Mouse (Mus musculus): ENCODE measurements around the gene Cyp17a1. TPM values are rescaled to one million over a fixed set of nuclear protein-coding genes. Genes with fewer than 3 reads are reported as not detected.

Gene Cyp17a1
- polyA plus RNA-seq, 1 experiment = 0.14 TPM

DNA sequence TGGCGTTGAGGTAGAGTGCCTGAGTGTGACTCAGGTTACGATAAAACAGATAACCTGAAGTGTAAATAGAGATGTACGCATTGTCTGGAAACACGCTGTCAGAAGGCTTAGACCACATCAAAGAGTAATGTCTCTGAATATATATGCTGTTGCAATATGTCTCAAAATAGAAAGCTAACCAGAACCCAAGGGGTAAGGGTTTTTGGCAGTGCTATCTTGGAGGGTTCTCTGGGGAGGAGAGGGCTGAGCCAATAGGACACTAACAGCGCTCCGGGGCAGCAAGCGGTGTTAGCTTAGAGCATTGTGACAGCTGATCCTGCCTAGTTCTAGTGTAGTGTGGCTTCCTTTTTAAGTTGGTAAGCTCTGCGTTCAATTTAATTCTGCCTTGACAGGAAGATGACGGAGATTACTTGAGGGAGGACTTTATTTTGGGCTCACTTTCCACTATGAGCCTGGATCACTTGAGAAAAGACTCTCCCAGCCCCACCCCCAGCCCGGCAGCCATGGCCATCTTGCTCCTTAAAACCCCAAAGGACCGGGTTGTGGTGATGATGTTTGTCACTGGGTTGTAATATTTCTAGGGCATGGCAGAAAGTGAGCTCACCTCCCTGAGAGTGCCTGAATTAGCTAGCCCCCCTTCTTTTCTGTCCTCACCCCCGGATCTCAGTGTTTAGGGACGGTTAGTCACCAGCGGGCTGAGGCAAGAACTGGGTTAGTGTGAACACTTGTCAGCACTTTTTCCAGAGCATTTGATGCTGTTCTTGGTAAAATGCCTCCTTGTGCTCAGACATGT, 52.8 kb downstream of the Cyp17a1 start:
- peaks cover 16% of the 10 kb centered on the region; the same call in 1 of the 2 replicates for H3K4me1 ChIP-seq (ENCODE audit: control insufficient read depth, insufficient read depth, insufficient read length)
- TF ChIP-seq CTCF (IDR thresholded peaks at IDR 0.05; ENCODE audit: extremely low read depth, insufficient read depth, insufficient read length, insufficient replicate concordance) = no peak
- TF ChIP-seq POLR2A (IDR thresholded peaks at IDR 0.05; ENCODE audit: low read depth, low read length) = no peak
- DNase-seq (ENCODE audit: low read depth in 1 of 2, low spot score in 2 of 2) = peak in 1 of 2 experiments; percentile 56
- H3K27me3 ChIP-seq (ENCODE audit: control insufficient read depth, insufficient read depth, low read length) = no peaks in the 10 kb centered on the region
- H3K36me3 ChIP-seq (ENCODE audit: control insufficient read depth, insufficient read depth, low read length) = 0 out of 2 replicates have a peak, but pooled peaks cover 2% of the 10 kb centered on the region
- no peak overlapping the region; the same call in 1 of the 2 replicates for H3K27ac ChIP-seq (ENCODE audit: insufficient read depth, low read length)
- H3K4me3 ChIP-seq (ENCODE audit: extremely low read depth, insufficient read depth, insufficient read length) = no peak overlapping the region
- WGBS = 43% methylated on average over 14 of the region's 14 CpGs

DNA sequence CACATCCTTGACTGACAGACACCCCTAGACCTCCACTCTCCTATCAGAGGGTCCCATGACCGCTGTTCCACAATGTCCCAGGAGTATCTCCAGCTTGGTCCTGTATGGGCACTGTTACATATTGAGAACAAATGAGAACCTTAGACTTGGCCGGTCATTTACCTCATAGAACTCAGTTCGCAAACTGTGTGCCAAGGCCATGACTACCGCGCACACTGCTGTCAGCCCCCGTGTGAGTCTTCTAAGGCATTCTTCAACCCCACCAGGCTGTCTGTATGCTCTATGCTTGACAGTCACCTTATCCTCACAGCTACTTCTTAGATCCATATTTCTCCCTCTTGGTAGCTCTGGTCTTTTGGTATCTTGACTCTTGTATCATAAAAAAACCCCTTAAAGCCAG, 53.5 kb downstream of the Cyp17a1 start:
- WGBS = 89% methylated on average over 6 of the region's 6 CpGs
- no peak overlapping the region for H3K27ac ChIP-seq (ENCODE audit: insufficient read depth, low read length)
- H3K4me3 ChIP-seq (ENCODE audit: extremely low read depth, insufficient read depth, insufficient read length) = no peak overlapping the region
- no peaks in the 10 kb centered on the region; the same call in none of the 2 replicates for H3K36me3 ChIP-seq (ENCODE audit: control insufficient read depth, insufficient read depth, low read length)
- no peak for DNase-seq (ENCODE audit: low read depth in 1 of 2, low spot score in 2 of 2)
- no peak for TF ChIP-seq CTCF (IDR thresholded peaks at IDR 0.05; ENCODE audit: extremely low read depth, insufficient read depth, insufficient read length, insufficient replicate concordance)
- TF ChIP-seq POLR2A (IDR thresholded peaks at IDR 0.05; ENCODE audit: low read depth, low read length) = no peak
- no peaks in the 10 kb centered on the region for H3K27me3 ChIP-seq (ENCODE audit: control insufficient read depth, insufficient read depth, low read length)
- H3K4me1 ChIP-seq (ENCODE audit: control insufficient read depth, insufficient read depth, insufficient read length) = peaks cover 16% of the 10 kb centered on the region; the same call in 1 of the 2 replicates

DNA sequence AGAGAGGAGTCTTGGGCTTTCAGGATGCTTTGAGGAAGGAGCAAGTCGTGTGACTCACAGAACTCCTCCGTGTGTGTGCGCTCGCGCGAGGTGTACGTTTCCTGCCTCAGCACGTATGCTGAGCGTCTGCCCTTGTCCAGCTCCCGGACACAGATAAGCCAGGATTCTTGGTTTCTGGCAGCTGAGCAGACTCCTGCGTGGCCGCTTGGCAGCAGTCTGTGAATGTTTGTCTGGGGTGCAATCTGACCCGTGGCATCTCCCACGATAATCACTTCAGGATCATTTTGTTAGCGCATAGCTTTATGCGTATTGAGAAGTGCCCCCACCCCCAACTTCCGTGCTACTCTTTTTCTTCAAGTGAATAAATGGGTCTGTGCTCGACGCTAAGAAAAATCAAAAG, 54.0 kb downstream of the Cyp17a1 start:
- 81% methylated on average over 19 of the region's 19 CpGs for WGBS
- TF ChIP-seq CTCF (IDR thresholded peaks at IDR 0.05; ENCODE audit: extremely low read depth, insufficient read depth, insufficient read length, insufficient replicate concordance) (no peak), POLR2A (IDR thresholded peaks at IDR 0.05; ENCODE audit: low read depth, low read length) (no peak)
- H3K4me1 ChIP-seq (ENCODE audit: control insufficient read depth, insufficient read depth, insufficient read length) = peaks cover 16% of the 10 kb centered on the region; the same call in 1 of the 2 replicates
- no peaks in the 10 kb centered on the region for H3K27me3 ChIP-seq (ENCODE audit: control insufficient read depth, insufficient read depth, low read length)
- no peak for DNase-seq (ENCODE audit: low read depth in 1 of 2, low spot score in 2 of 2)
- H3K27ac ChIP-seq (ENCODE audit: insufficient read depth, low read length) = no peak overlapping the region
- no peaks in the 10 kb centered on the region; the same call in none of the 2 replicates for H3K36me3 ChIP-seq (ENCODE audit: control insufficient read depth, insufficient read depth, low read length)
- H3K4me3 ChIP-seq (ENCODE audit: extremely low read depth, insufficient read depth, insufficient read length) = no peak overlapping the region

DNA sequence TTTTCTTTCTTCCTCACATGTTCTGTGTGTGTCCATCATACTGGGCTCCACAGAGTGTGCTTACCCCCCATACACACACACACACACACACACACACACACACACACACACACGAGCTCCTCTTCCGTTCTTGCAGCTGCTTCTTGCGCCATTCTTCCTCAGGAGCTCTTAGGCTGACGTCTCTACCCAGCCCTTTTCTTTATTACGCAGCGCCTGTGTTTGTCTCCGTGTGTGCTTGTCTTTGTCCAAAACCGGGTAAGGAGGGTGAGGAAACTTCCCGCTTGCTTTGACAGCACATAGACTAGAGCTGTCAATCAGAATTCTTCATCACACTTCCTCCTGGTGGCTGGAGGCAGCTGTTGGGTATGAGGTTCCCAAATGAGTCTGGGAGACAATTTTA, 54.6 kb downstream of the Cyp17a1 start:
- Histone ChIP-seq H3K27ac (ENCODE audit: insufficient read depth, low read length) (no peak overlapping the region), H3K27me3 (ENCODE audit: control insufficient read depth, insufficient read depth, low read length) (no peaks in the 10 kb centered on the region), H3K4me1 (ENCODE audit: control insufficient read depth, insufficient read depth, insufficient read length) (peaks cover 16% of the 10 kb centered on the region; the same call in 1 of the 2 replicates), H3K4me3 (ENCODE audit: extremely low read depth, insufficient read depth, insufficient read length) (no peak overlapping the region), H3K36me3 (ENCODE audit: control insufficient read depth, insufficient read depth, low read length) (no peaks in the 10 kb centered on the region; the same call in none of the 2 replicates)
- DNase-seq (ENCODE audit: low read depth in 1 of 2, low spot score in 2 of 2) = no peak
- 47% methylated on average over 9 of the region's 9 CpGs for WGBS
- TF ChIP-seq CTCF (IDR thresholded peaks at IDR 0.05; ENCODE audit: extremely low read depth, insufficient read depth, insufficient read length, insufficient replicate concordance) (no peak), POLR2A (IDR thresholded peaks at IDR 0.05; ENCODE audit: low read depth, low read length) (no peak)

DNA sequence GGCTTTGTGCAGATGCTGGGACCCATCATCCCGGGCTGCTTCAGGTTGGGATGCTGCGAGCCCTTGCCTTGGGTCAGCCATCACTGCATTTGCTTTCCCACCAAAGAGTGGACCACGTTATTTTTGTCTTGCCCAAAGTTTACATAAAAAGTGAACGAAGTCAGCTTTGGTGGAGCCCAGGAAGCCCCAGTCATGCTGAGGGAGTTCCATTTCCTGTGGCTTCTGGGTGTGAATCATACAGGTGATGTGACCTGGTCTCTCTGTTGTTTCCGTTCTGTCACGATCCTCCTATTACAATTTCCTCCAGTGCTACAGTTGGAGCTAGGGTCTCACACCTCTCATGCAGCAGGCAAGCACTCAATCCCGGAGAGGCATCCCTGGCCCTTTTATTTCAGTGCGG, 55.6 kb downstream of the Cyp17a1 start:
- peaks cover 16% of the 10 kb centered on the region; the same call in 1 of the 2 replicates for H3K4me1 ChIP-seq (ENCODE audit: control insufficient read depth, insufficient read depth, insufficient read length)
- H3K4me3 ChIP-seq (ENCODE audit: extremely low read depth, insufficient read depth, insufficient read length) = no peak overlapping the region
- TF ChIP-seq POLR2A (IDR thresholded peaks at IDR 0.05; ENCODE audit: low read depth, low read length) (no peak), CTCF (IDR thresholded peaks at IDR 0.05; ENCODE audit: extremely low read depth, insufficient read depth, insufficient read length, insufficient replicate concordance) (no peak)
- no peak for DNase-seq (ENCODE audit: low read depth in 1 of 2, low spot score in 2 of 2)
- 66% methylated on average over 8 of the region's 8 CpGs for WGBS
- no peaks in the 10 kb centered on the region for H3K27me3 ChIP-seq (ENCODE audit: control insufficient read depth, insufficient read depth, low read length)
- H3K36me3 ChIP-seq (ENCODE audit: control insufficient read depth, insufficient read depth, low read length) = no peaks in the 10 kb centered on the region; the same call in none of the 2 replicates
- no peak overlapping the region for H3K27ac ChIP-seq (ENCODE audit: insufficient read depth, low read length)

Other genes starting within 250 kb of the Cyp17a1 start
- gene Trim8, start 171.5 kb downstream of the Cyp17a1 start, polyA plus RNA-seq (2012; rRNA removed) = 47.1 and 58.4 TPM in 2 replicates
- gene Arl3, start 100.0 kb downstream of the Cyp17a1 start, polyA plus RNA-seq (2012; rRNA removed) = 5.5 and 6.8 TPM in 2 replicates
- 3.2 and 4.1 TPM in 2 replicates for gene Sfxn2, start 99.8 kb downstream of the Cyp17a1 start, polyA plus RNA-seq (2012; rRNA removed)
- 37.3 and 42.3 TPM in 2 replicates for gene Wbp1l, start 74.1 kb downstream of the Cyp17a1 start, polyA plus RNA-seq (2012; rRNA removed)
- 2.3 and 2.4 TPM in 2 replicates for gene Borcs7, start 16.7 kb upstream of the Cyp17a1 start, polyA plus RNA-seq (2012; rRNA removed)
- 5.6 and 6.0 TPM in 2 replicates for gene As3mt, start 34.3 kb upstream of the Cyp17a1 start, polyA plus RNA-seq (2012; rRNA removed)
- 5.5 and 7.7 TPM in 2 replicates for gene Cnnm2, start 88.4 kb upstream of the Cyp17a1 start, polyA plus RNA-seq (2012; rRNA removed)